Mouse (Mus musculus) B cell, adult 62 days (primary cell): Measurements from ENCODE around the gene Rilp. TPM values are rescaled to one million over a fixed set of nuclear protein-coding genes. Genes with fewer than 3 reads are reported as not detected.

Source experiments
- total RNA-seq: library from RNA; stranded (reverse); gene quantifications from 4 replicates; pipeline ENCODE4 v1.2.4, GENCODE M21; 2023

Gene Rilp
- 0.44 to 0.94 TPM (median 0.85 TPM) in 4 replicates for total RNA-seq

GRCm38 (mm10) chr11:75509741-75510626 is at the start of gene Rilp:
Rilp (plus strand) TSS chr11:75510094.

GRCm38 (mm10) chr11:75460844-75461742 is 48.8 kb upstream of the Rilp start, which contains the start of gene Tlcd2:
Tlcd2 (plus strand) TSS chr11:75461715.

GRCm38 (mm10) chr11:75486601-75487285 is 23.2 kb upstream of the Rilp start, which contains the start of gene Prpf8:
Prpf8 (plus strand) TSS chr11:75486816.

GRCm38 (mm10) chr11:75513336-75513735 is 3.4 kb downstream of the Rilp start, which contains the start of gene Scarf1:
Scarf1 (plus strand) TSS chr11:75513540.

GRCm38 (mm10) chr11:75531469-75532242 is 21.8 kb downstream of the Rilp start, which contains the start of gene Slc43a2:
Slc43a2 (plus strand) TSS chr11:75531694.

Other genes with a start within 250 kb of the Rilp start
- gene Rpa1, start 161.8 kb upstream of the Rilp start, total RNA-seq = 106 to 117 TPM (median 108 TPM) in 4 replicates
- gene Smyd4, start 161.7 kb upstream of the Rilp start, total RNA-seq = 13.1 to 17.1 TPM (median 13.8 TPM) in 4 replicates
- 0.66 to 1.2 TPM in 2 of 4 replicates, not detected in the others for gene Serpinf1, start 87.4 kb upstream of the Rilp start, total RNA-seq
- gene Serpinf2, start 70.5 kb upstream of the Rilp start, total RNA-seq = 0.52 to 0.94 TPM (median 0.61 TPM) in 3 of 4 replicates, not detected in the other
- 46.7 to 50.6 TPM (median 47.5 TPM) in 4 replicates for gene Wdr81, start 55.4 kb upstream of the Rilp start, total RNA-seq
- gene Tlcd2, start 48.4 kb upstream of the Rilp start, total RNA-seq = 2.5 to 5.0 TPM (median 4.0 TPM) in 4 replicates
- gene Prpf8, start 23.3 kb upstream of the Rilp start, total RNA-seq = 222 to 240 TPM (median 237 TPM) in 4 replicates
- gene Scarf1, start 3.4 kb downstream of the Rilp start, total RNA-seq = 0.21 to 0.23 TPM (median 0.22 TPM) in 3 of 4 replicates, not detected in the other
- gene Slc43a2, start 21.6 kb downstream of the Rilp start, total RNA-seq = 44.9 to 66.8 TPM (median 46.5 TPM) in 4 replicates
- gene Pitpna, start 78.0 kb downstream of the Rilp start, total RNA-seq = 218 to 240 TPM (median 227 TPM) in 4 replicates
- 105 to 118 TPM (median 111 TPM) in 4 replicates for gene Inpp5k, start 120.9 kb downstream of the Rilp start, total RNA-seq
- 366 to 421 TPM (median 376 TPM) in 4 replicates for gene Myo1c, start 140.4 kb downstream of the Rilp start, total RNA-seq
- 58.8 to 63.8 TPM (median 62.4 TPM) in 4 replicates for gene Crk, start 169.2 kb downstream of the Rilp start, total RNA-seq
- gene Ywhae, start 222.8 kb downstream of the Rilp start, total RNA-seq = 209 to 224 TPM (median 217 TPM) in 4 replicates